In genomic region chr10:12433161-12433560, GRCm38 (mm10) we compare ENCODE assay signal across 27 mouse cellular contexts.
"Had no signal": no experiment of that assay in that cellular context is flagged by ENCODE, and none has a peak within 500 bp of the region (broad histone marks: within the 10 kb centered on the region; RNA-seq: fewer than 3 reads in every experiment).

No protein-coding gene starts in this region.

- H3K9ac ChIP-seq: heart, embryonic 13.5 days; heart, embryonic 15.5 days; hindbrain, embryonic 13.5 days; hindbrain, embryonic 15.5 days; limb, embryonic 12.5 days; liver, embryonic 13.5 days; liver, embryonic 15.5 days; liver, postnatal 0 days had no signal

- DNase-seq: gastrocnemius, postnatal 14 days; gastrocnemius, postnatal 36 days; heart, adult 11 months; heart, adult 2 months; heart, postnatal 14 days; heart, postnatal 36 days; kidney, adult 18-20 months; kidney, adult 8-10 months; kidney, postnatal 10 days; kidney, postnatal 25 days; kidney, postnatal 4 days; liver; liver, embryonic 13.5 days; liver, postnatal 0 days had no signal

- H3K4me3 ChIP-seq: heart, adult 2 months; heart, embryonic 13.5 days; heart, embryonic 15.5 days; hindbrain, embryonic 13.5 days; hindbrain, embryonic 15.5 days; layer of hippocampus, adult 2 months; left cerebral cortex, adult 2 months; limb, embryonic 10.5 days; limb, embryonic 12.5 days; liver, embryonic 13.5 days; liver, embryonic 15.5 days had no signal

- H3K27ac ChIP-seq: heart, adult 2 months; heart, embryonic 13.5 days; heart, embryonic 15.5 days; hindbrain, embryonic 13.5 days; hindbrain, embryonic 15.5 days; hindbrain, postnatal 0 days; layer of hippocampus, adult 2 months; left cerebral cortex, adult 2 months; limb, embryonic 10.5 days; limb, embryonic 12.5 days; liver, embryonic 13.5 days; liver, embryonic 15.5 days had no signal

- H3K27me3 ChIP-seq: heart, embryonic 13.5 days; heart, embryonic 15.5 days; hindbrain, embryonic 13.5 days; hindbrain, embryonic 15.5 days; limb, embryonic 12.5 days; liver, embryonic 13.5 days; liver, embryonic 15.5 days had no signal

- ATAC-seq: hindbrain, postnatal 0 days; intestine, postnatal 0 days; liver, postnatal 0 days had no signal

- H3K9me3 ChIP-seq: heart, embryonic 13.5 days; heart, embryonic 15.5 days; hindbrain, embryonic 13.5 days; hindbrain, embryonic 15.5 days; limb, embryonic 10.5 days; limb, embryonic 12.5 days; liver, embryonic 13.5 days; liver, embryonic 15.5 days had no signal

- H3K4me2 ChIP-seq: heart, embryonic 11.5 days; heart, embryonic 13.5 days; heart, embryonic 15.5 days; hindbrain, embryonic 13.5 days; hindbrain, embryonic 15.5 days; limb, embryonic 12.5 days; liver, embryonic 11.5 days; liver, embryonic 13.5 days; liver, embryonic 15.5 days had no signal

- H3K4me1 ChIP-seq: heart, embryonic 15.5 days; hindbrain, embryonic 13.5 days; hindbrain, embryonic 15.5 days; limb, embryonic 10.5 days; limb, embryonic 12.5 days; liver, embryonic 13.5 days; liver, embryonic 15.5 days had no signal

- H3K36me3 ChIP-seq: heart, embryonic 15.5 days; hindbrain, embryonic 13.5 days; hindbrain, embryonic 15.5 days; limb, embryonic 10.5 days; liver, embryonic 13.5 days; liver, embryonic 15.5 days had no signal
